Mouse (Mus musculus): ENCODE measurements at regions not wholly inside any gene's neighbourhood (a gene's known extent, or its start where the extent isn't known, plus 50 kb on each side); places are given as distances from the start of the nearest gene placed in this dataset.

DNA sequence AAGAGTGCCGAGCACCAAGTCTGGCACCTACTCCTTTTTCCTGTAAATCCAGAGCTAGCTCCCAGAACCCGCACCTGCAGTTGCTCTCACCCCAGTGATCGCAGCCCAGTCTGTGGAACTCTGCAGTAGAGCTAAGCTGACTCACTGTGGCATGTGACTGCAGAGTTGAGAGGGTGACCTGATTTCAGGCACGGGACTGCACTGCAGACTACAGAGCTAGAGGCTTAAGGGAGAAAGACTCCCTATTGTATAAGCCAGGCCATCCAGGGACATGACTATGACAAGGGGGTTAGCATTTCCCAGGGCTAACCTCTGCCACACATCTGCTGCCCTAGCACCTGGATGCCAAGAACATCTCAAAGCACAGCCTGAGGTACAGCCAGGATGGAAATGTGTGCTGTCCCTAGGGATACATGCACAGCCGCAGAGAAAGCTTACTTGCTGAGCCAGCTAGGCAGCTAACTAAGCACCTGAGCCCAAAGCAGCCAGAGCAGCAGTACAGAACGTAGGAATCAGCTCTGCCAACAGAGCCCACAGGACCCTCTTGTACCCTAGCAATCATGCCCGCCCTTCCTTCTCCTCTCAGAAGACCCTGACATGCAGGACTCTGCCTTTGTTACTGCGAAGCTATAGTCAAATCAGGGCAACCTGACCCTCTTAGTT lies 192.3 kb upstream of the Snx19 start:
- WGBS, result 61% methylated on average over 8 of the region's 8 CpGs
- Histone ChIP-seq H3K4me3 (ENCODE audit: low read depth, low read length) (no peak overlapping the region), H3K27ac (ENCODE audit: low read length) (0 out of 2 replicates have a peak overlapping the region, but pooled peaks have one; percentile 20), H3K9ac (ENCODE audit: low read depth, low read length) (no peak overlapping the region), H3K9me3 (replicated peaks; ENCODE audit: control insufficient read depth, low read length, poor library complexity, severe bottlenecking) (no peaks in the 10 kb centered on the region), H3K4me1 (ENCODE audit: control insufficient read depth, insufficient read depth, low read length) (no peaks in the 10 kb centered on the region), H3K27me3 (ENCODE audit: control insufficient read depth, insufficient read depth, low read depth, low read length) (no peaks in the 10 kb centered on the region), H3K4me2 (ENCODE audit: low read length) (no peak overlapping the region), H3K36me3 (ENCODE audit: control insufficient read depth, insufficient read depth, low read length) (no peaks in the 10 kb centered on the region)
- peak; percentile 17; the same call in 1 of the 2 replicates for ATAC-seq

DNA sequence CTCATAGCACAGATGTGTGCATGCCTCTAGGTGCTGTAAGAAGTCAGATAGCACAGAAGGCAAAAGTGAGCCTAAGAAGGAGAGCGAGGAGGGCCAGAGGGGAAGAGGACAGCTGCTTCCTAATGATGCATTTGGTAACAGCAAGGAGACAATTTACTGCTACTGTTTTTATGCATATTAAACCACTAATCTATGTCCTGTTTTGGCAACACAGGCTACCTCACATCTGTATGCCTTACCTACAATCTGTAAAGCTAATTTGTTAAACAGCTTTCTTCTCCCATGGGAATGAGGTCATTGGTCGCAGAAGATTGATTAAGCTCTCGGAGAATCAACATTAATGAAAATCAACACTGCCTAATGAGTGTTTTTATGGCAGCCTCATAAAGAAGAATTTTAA lies 191.1 kb upstream of the Snx19 start:
- Histone ChIP-seq H3K36me3 (ENCODE audit: control insufficient read depth, insufficient read depth, low read length) (no peaks in the 10 kb centered on the region), H3K27me3 (ENCODE audit: control insufficient read depth, insufficient read depth, low read depth, low read length) (no peaks in the 10 kb centered on the region), H3K4me1 (ENCODE audit: control insufficient read depth, insufficient read depth, low read length) (no peaks in the 10 kb centered on the region), H3K4me3 (ENCODE audit: low read depth, low read length) (no peak overlapping the region), H3K9me3 (replicated peaks; ENCODE audit: control insufficient read depth, low read length, poor library complexity, severe bottlenecking) (no peaks in the 10 kb centered on the region), H3K27ac (ENCODE audit: low read length) (no peak overlapping the region), H3K9ac (ENCODE audit: low read depth, low read length) (no peak overlapping the region), H3K4me2 (ENCODE audit: low read length) (no peak overlapping the region)
- 76% methylated on average over 3 of the region's 3 CpGs for WGBS
- ATAC-seq, result no peak

DNA sequence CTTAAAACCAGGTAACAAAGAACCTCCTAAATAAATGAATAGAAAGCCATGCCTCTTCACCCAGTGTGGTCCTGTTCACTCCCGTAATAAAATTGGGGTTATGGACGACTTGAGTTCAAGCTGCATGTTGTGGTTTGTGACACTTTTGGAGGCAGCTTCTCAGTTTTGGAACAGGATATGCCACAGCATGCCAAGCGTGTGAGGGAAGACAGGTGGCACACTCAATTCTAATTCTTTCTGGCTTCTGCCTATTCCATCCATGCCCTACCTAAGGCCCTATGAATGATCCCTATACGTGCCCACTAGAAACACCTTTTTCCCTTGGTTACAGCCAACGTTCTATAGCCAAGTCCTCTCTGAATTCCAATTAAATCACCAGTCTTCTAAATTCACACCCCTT lies 184.8 kb upstream of the Snx19 start:
- no peaks in the 10 kb centered on the region for H3K9me3 ChIP-seq (replicated peaks; ENCODE audit: control insufficient read depth, low read length, poor library complexity, severe bottlenecking)
- ATAC-seq, result no peak
- no peak overlapping the region for H3K27ac ChIP-seq (ENCODE audit: low read length)
- no peak overlapping the region for H3K9ac ChIP-seq (ENCODE audit: low read depth, low read length)
- H3K4me3 ChIP-seq (ENCODE audit: low read depth, low read length), result no peak overlapping the region
- no peaks in the 10 kb centered on the region for H3K36me3 ChIP-seq (ENCODE audit: control insufficient read depth, insufficient read depth, low read length)
- WGBS, result 80% methylated on average over 5 of the region's 5 CpGs
- no peak overlapping the region for H3K4me2 ChIP-seq (ENCODE audit: low read length)
- H3K4me1 ChIP-seq (ENCODE audit: control insufficient read depth, insufficient read depth, low read length), result 0 out of 2 replicates have a peak, but pooled peaks cover 4% of the 10 kb centered on the region
- H3K27me3 ChIP-seq (ENCODE audit: control insufficient read depth, insufficient read depth, low read depth, low read length), result no peaks in the 10 kb centered on the region

- H3K4me2 ChIP-seq (ENCODE audit: low read length), result 0 out of 2 replicates have a peak overlapping the region, but pooled peaks have one; percentile 12
- peak; percentile 79 for ATAC-seq
- 0 out of 2 replicates have a peak, but pooled peaks cover 7% of the 10 kb centered on the region for H3K4me1 ChIP-seq (ENCODE audit: control insufficient read depth, insufficient read depth, low read length)
- no peaks in the 10 kb centered on the region for H3K36me3 ChIP-seq (ENCODE audit: control insufficient read depth, insufficient read depth, low read length)
- no peaks in the 10 kb centered on the region for H3K9me3 ChIP-seq (replicated peaks; ENCODE audit: control insufficient read depth, low read length, poor library complexity, severe bottlenecking)
- no peaks in the 10 kb centered on the region for H3K27me3 ChIP-seq (ENCODE audit: control insufficient read depth, insufficient read depth, low read depth, low read length)
- H3K9ac ChIP-seq (ENCODE audit: low read depth, low read length), result no peak overlapping the region
- 16% methylated on average over 11 of the region's 11 CpGs for WGBS
- no peak overlapping the region for H3K27ac ChIP-seq (ENCODE audit: low read length)
- no peak overlapping the region for H3K4me3 ChIP-seq (ENCODE audit: low read depth, low read length)
Observed at GRCm38 (mm10) chr9:30264533-30265168, 162.3 kb upstream of the Snx19 start.

GRCm38 (mm10) chr9:30271081-30271480 lies 155.8 kb upstream of the Snx19 start:
- Histone ChIP-seq H3K9me3 (replicated peaks; ENCODE audit: control insufficient read depth, low read length, poor library complexity, severe bottlenecking) (no peaks in the 10 kb centered on the region), H3K36me3 (ENCODE audit: control insufficient read depth, insufficient read depth, low read length) (no peaks in the 10 kb centered on the region), H3K27ac (ENCODE audit: low read length) (no peak overlapping the region), H3K27me3 (ENCODE audit: control insufficient read depth, insufficient read depth, low read depth, low read length) (no peaks in the 10 kb centered on the region), H3K4me2 (ENCODE audit: low read length) (no peak overlapping the region), H3K4me1 (ENCODE audit: control insufficient read depth, insufficient read depth, low read length) (0 out of 2 replicates have a peak, but pooled peaks cover 3% of the 10 kb centered on the region), H3K4me3 (ENCODE audit: low read depth, low read length) (no peak overlapping the region), H3K9ac (ENCODE audit: low read depth, low read length) (no peak overlapping the region)
- 69% methylated on average over 5 of the region's 5 CpGs for WGBS
- no peak for ATAC-seq

DNA sequence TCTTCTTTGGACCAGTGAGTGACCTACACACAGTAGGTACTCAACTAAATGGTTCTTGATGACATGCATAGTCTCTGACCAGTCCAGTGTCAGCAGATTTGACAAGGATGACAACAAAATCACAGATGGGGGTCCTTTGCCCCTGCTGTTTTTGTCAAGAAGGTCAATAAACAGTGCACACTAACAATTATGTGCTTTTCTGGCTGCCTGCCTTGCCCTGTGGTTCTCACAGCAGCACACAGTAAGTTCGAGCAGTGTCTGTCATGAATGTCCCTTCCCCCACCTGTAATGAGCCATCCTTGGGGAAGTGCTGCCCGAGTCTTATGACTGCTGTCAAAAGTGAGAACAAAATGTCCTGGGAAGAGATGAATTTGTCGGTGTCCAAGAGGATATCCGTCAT lies 153.1 kb upstream of the Snx19 start:
- H3K4me2 ChIP-seq (ENCODE audit: low read length), result no peak overlapping the region
- H3K4me1 ChIP-seq (ENCODE audit: control insufficient read depth, insufficient read depth, low read length), result no peaks in the 10 kb centered on the region
- no peak for ATAC-seq
- no peak overlapping the region for H3K27ac ChIP-seq (ENCODE audit: low read length)
- H3K4me3 ChIP-seq (ENCODE audit: low read depth, low read length), result no peak overlapping the region
- H3K36me3 ChIP-seq (ENCODE audit: control insufficient read depth, insufficient read depth, low read length), result no peaks in the 10 kb centered on the region
- no peaks in the 10 kb centered on the region for H3K27me3 ChIP-seq (ENCODE audit: control insufficient read depth, insufficient read depth, low read depth, low read length)
- no peaks in the 10 kb centered on the region for H3K9me3 ChIP-seq (replicated peaks; ENCODE audit: control insufficient read depth, low read length, poor library complexity, severe bottlenecking)
- no peak overlapping the region for H3K9ac ChIP-seq (ENCODE audit: low read depth, low read length)
- WGBS, result 52% methylated on average over 4 of the region's 4 CpGs

DNA sequence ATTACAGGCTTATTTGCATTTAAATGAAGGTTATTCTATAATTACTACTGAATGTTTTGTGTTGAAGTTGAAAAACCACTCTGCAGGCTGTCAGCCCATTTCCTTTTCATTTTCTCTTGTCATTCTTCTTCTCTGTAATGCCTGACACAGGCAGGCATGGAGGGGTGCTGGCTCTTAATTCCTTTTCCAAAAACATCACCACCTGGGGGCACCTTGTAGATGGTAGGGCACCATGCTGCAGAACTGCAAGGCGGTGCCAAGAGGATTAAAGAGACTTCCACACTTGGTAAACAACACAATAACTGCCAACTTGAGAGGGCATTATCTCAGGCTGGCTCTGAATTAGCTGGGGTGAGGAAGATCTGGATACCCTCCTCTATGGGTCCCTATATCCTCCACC lies 148.7 kb upstream of the Snx19 start:
- Histone ChIP-seq H3K9ac (ENCODE audit: low read depth, low read length) (no peak overlapping the region), H3K27ac (ENCODE audit: low read length) (no peak overlapping the region), H3K9me3 (replicated peaks; ENCODE audit: control insufficient read depth, low read length, poor library complexity, severe bottlenecking) (no peaks in the 10 kb centered on the region), H3K4me3 (ENCODE audit: low read depth, low read length) (no peak overlapping the region), H3K4me1 (ENCODE audit: control insufficient read depth, insufficient read depth, low read length) (no peaks in the 10 kb centered on the region), H3K4me2 (ENCODE audit: low read length) (no peak overlapping the region), H3K36me3 (ENCODE audit: control insufficient read depth, insufficient read depth, low read length) (no peaks in the 10 kb centered on the region), H3K27me3 (ENCODE audit: control insufficient read depth, insufficient read depth, low read depth, low read length) (no peaks in the 10 kb centered on the region)
- 35% methylated on average over 1 of the region's 1 CpGs for WGBS
- no peak for ATAC-seq

DNA sequence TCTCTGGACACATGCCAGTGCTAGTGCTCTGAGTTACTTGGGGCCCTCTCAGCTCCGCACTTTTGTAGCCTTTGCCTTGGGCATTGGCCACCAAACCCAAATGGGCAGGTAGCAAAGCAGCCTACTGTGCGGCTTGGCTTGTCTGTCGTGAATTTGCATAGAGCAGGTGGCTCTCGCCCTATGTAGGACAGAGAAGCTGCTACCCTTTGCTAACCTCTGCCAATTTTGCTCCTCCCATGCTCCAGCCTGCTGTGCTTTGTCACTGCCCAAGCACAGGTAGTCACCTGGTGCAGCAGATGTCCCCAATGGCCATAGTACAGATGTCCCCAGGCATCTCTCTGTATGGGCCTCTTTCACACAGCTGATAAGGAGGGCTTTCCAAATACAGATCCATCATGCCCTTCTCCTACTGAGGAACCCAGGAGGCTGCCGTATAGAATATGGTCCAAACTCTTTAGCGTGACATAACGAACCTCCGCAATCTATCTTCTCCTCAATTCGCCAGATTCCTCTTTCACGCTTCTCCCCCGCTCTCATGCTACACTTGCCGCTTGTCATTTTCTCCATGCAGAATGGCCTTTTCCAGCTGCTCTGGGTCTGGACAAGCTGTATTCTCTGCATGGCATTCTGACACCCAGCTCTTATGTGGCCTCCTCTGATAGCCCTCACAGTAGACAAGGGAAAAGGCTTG lies 143.7 kb upstream of the Snx19 start:
- WGBS, result 89% methylated on average over 12 of the region's 12 CpGs
- no peak overlapping the region for H3K9ac ChIP-seq (ENCODE audit: low read depth, low read length)
- peaks cover 9% of the 10 kb centered on the region for H3K4me1 ChIP-seq (ENCODE audit: control insufficient read depth, insufficient read depth, low read length)
- no peaks in the 10 kb centered on the region for H3K36me3 ChIP-seq (ENCODE audit: control insufficient read depth, insufficient read depth, low read length)
- no peaks in the 10 kb centered on the region for H3K9me3 ChIP-seq (replicated peaks; ENCODE audit: control insufficient read depth, low read length, poor library complexity, severe bottlenecking)
- no peak for ATAC-seq
- no peak overlapping the region for H3K4me3 ChIP-seq (ENCODE audit: low read depth, low read length)
- no peak overlapping the region for H3K4me2 ChIP-seq (ENCODE audit: low read length)
- no peaks in the 10 kb centered on the region for H3K27me3 ChIP-seq (ENCODE audit: control insufficient read depth, insufficient read depth, low read depth, low read length)
- no peak overlapping the region for H3K27ac ChIP-seq (ENCODE audit: low read length)

DNA sequence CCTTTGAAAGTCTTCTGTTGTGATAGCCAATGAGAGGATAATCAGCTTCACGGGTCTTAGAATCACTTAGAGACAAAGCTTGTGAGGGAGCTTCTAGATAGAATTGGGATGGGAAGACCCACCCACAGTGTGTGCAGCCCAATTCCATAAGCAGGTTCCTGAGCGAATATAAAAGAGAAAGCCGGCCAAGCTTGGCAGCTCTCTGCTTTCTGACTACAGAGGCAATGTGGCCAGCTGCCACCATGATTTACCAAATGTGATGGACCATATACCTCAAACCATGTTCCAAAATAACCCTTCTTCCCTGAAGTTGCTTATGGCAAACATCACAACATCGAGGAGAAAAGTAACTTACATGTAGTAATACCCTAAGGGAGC lies 143.1 kb upstream of the Snx19 start:
- Histone ChIP-seq H3K4me1 (ENCODE audit: control insufficient read depth, insufficient read depth, low read length) (peaks cover 9% of the 10 kb centered on the region), H3K4me3 (ENCODE audit: low read depth, low read length) (no peak overlapping the region), H3K9me3 (replicated peaks; ENCODE audit: control insufficient read depth, low read length, poor library complexity, severe bottlenecking) (no peaks in the 10 kb centered on the region), H3K36me3 (ENCODE audit: control insufficient read depth, insufficient read depth, low read length) (no peaks in the 10 kb centered on the region), H3K27me3 (ENCODE audit: control insufficient read depth, insufficient read depth, low read depth, low read length) (no peaks in the 10 kb centered on the region), H3K4me2 (ENCODE audit: low read length) (no peak overlapping the region), H3K27ac (ENCODE audit: low read length) (no peak overlapping the region), H3K9ac (ENCODE audit: low read depth, low read length) (no peak overlapping the region)
- WGBS, result 51% methylated on average over 4 of the region's 4 CpGs
- ATAC-seq, result no peak

All from midbrain, embryonic 16.5 days (tissue).